Mouse (Mus musculus) bone marrow macrophage, adult 2 months (primary cell): ENCODE results near the gene Lrrc26.

Experiments used
- CTCF ChIP-seq: IDR thresholded peaks from 2 replicates; pipeline ENCODE4 v1.5.1; 2012; ENCODE audit warnings: low read depth, mild to moderate bottlenecking, low read length, moderate library complexity
- POLR2A ChIP-seq: IDR thresholded peaks from 2 replicates; pipeline ENCODE4 v1.6.1; 2012; ENCODE audit warnings: mild to moderate bottlenecking, low read depth, low read length, borderline replicate concordance

DNA sequence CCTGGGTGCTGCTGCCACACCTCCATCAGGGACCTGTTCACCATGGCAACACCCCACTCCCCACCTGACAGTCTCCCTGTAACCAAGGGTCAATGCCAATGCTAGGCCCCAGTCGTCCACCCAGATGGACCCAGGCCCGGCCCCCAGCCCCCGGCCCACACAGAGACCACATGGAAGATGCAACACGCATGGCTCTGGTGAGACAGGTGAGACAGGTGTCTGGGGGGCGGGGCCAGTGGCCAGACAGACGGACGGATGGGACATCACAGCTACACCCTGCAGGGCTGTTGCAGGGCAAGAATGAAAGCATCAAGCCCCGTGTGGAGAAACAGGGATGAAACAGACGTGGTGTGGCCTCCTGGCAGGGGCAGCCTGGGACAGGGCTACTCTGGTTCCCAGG, 4.0 kb downstream of the Lrrc26 start:
- TF ChIP-seq CTCF (no peak), POLR2A (no peak)
